Mouse (Mus musculus) 3134 (cell line): ENCODE results near the gene Patj.
A peak's percentile ranks its signal among the peaks of the same experiment; 100 is the strongest.

Experiments used
- DNase-seq: peaks from one replicate; pipeline ENCODE4 v3.0.0-alpha.2; 2011; ENCODE audit warnings: low spot score; ENCODE audit not compliant: insufficient read length; ENCODE audit errors: extremely low read depth

Gene Patj

DNA sequence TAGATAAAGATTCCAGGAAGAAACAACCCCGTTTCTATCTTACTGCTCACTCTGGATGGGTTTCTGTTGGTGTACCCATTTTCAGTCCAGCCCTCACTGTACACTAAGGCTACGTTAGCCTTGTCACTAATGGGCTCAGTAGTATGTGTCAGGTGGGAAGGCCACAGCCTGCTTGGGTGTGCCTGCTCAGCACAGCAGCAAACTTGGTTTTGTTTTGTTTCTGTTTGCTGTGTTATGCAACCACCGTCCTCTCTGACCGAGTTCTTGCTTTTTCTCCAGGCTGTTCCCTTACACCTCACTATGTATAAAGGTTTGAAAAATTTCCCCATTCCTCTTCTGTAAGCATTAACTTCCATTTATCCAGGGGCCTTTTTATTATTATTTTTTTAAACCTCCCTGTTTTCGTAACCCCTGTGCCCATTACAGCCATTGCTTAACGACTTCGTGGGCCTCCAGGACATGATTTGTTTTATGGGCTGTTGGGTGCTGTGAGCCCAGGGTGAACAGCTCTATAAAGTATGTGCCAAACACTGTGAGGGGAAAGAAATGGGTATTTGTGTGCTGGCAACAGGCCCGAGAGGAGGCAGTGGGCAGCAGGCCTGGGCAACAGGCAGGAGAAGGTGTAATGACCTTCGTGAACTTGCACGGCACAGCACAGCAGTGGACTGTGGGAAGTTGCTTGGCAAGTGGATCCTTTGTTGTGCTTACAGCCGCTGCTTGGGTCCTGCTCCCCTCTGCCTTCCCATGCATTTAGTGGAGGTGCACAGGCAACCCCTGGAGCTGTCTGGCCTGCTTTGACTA is 113.1 kb downstream of the Patj start:
- no peak for DNase-seq

DNA sequence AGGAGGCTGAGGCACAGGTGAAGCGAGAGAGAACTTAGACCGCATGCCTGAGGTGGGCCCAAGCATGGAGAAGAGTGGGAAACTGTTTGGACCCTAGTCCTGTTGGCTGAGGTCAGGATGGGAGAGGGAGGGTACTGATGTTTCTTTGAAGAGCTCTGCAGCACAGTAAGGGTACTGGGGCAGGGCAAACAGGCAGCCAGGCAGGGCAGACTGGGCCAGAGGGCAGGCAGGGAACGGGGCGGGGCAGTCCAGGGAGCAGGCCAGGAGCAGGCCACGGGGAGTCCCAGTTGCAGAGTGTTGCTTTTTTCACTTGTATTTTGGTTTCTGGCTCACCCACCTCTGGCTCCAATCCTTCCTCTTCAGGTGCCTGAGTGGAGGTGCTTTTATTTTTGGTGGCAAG is 114.4 kb downstream of the Patj start:
- DNase-seq, result peak; percentile 26

DNA sequence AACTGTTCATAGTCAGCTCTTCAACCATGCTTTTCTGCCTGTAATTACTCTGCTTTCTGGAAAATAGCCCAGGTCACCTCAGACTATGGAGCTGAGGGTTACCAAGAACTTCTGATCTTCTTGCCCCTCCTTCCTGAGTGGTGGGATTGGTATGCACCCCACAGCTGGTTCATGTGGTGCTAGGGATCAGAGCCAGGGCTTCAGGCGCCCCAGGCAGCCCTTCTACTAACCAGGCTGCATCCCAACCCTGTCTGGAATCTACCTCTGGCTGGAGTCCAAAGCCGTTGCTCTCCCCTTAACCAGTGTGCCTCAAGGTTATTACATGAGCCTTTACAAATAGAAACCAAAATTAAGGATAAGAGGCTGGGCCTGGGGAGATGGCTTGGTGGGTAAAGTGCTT is 115.7 kb downstream of the Patj start:
- peak; percentile 51 for DNase-seq

DNA sequence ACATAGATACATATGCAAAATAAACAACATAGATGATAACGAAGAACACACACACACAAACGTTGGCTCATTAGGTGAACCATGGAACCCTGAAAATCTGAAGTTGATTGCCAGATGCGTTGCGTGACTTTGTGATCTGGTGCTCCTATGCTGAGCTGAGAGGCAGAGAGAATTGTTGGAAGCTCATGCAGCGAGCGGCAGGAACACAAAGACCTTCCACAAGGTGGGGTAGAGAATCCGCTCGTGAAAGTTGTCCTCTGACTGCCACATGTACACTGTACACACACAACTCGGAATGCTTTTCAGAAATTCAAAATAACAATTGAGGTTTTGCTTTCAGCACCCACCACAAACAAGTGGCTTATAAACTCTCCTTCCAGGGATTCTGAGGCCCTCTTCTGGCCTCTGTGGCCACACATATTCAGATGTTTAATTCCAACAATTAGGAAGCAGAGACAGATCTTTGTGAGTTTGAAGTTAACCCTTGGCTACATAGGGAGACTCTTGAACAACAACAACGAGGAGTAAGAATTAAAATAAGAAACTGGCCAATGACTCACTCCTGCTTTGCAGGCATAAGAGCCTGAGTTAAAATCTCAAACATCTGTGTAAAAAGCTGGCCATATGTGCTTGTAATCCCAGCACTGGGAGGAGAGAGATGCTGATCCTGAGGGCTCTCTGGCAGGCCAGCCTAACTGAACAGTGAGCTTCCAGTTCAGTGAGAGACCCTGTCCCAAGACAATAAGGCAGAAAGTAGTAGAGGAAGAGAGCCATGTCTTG is 116.6 kb downstream of the Patj start:
- DNase-seq, result no peak

DNA sequence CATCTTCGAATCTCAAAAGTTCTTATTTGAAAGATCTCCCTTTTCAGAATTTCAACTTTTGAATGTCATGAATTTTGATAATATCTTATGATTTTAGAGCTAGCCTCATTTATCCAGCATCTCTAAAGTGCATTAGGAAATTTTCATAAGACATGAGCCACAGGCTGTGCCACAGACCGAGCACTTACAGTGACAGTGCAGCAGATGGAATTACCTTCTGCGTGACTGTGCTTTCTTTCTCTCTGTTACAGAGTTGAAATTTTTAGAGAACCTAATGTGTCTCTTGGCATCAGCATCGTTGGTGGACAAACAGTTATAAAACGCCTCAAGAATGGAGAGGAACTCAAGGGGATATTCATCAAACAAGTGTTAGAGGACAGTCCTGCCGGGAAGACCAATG is 124.9 kb downstream of the Patj start:
- no peak for DNase-seq

DNA sequence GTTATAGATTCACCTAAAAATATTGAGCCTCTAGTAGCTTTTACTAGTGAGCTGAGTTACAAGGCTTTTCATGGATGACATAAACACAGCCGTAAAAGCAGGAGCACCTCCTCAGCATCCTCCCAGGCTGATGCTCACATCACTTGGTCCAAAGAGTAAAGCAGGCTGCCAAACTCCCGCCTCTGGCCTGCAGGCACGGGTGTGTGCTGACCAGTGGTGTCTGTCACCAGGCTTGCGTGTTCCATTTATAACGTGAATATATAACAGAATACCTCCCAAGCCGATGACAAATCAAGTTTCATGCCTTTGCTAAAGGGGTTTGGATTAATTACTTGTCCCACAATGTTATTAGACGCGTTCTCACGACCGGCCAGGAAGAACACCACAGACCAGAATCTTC is 128.9 kb downstream of the Patj start:
- DNase-seq, result no peak

DNA sequence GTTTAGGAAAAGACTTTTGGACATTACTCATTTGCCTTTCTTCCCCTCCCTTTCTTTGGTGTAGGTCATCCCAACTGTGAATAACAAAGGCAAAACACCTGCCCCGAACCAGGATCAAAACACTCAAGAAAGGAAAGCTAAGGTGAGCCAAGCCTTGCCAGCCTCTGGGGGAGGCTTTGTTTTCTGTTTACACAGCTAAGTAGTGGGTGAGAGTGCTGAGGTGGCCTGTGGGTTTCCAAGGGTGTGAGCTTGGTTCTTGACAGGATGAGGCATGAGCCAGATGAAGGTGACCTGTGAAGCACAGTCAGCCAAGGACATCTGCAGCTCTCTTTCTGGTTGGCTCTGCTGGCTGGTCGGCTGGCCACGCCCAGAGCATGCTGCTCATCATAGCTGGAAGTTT is 139.9 kb downstream of the Patj start:
- no peak for DNase-seq

DNA sequence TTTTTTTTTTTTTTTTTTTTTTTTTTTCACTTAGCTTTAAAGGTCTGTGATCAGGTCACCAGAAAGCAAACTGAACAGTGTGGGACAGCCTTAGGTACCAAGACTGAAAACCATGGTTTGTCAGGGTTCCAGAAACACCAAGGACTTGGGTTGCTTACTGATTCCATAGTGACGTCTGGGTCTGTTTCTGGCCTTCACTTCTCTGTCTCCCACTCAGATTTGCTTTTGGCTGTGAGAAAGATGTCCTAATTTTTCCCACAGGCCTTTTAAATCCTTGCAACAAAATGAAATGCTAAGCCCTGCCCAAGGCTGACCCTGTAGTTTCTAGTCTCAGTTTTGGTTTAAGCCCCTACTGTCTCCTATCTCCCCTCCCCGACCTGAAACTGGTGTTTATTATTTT is 146.0 kb downstream of the Patj start:
- DNase-seq, result no peak

DNA sequence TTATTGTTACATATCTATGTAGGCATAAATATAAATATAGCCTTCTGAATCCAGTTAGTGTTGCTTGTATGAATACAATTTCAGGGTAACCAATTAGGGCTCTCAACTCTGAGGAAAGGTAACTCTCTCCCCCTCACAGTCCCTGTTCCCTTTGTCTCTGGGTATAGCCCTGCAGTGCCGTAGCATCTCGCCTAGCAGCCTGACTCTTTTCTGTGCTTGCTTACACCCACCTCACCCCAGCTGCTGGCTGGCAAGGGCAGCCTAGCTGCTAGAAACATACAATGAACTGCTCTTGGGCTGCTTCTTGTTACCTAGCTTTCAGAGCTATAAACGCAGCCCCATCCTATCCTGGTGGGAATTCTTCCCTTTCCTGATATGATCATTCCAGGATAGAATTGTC is 147.4 kb downstream of the Patj start:
- no peak for DNase-seq

DNA sequence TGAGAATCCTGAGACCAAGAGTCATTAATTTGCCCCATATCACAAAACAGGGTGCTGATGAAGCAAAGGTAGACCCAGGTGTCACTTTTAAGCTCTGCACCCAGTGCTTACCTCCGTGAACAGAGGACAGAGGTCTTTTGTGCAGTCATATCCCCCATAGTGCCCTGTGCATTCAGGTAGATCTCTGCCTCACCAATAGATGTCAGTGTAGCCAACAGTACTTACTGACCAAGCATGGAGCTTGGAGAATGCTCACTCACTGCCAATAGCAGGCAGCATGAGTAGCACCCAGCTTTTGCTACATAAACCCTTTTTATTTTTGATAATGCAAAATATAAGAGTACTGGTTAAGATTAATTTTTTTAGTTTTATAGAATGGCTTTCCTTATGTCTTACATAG is 149.8 kb downstream of the Patj start:
- no peak for DNase-seq

DNA sequence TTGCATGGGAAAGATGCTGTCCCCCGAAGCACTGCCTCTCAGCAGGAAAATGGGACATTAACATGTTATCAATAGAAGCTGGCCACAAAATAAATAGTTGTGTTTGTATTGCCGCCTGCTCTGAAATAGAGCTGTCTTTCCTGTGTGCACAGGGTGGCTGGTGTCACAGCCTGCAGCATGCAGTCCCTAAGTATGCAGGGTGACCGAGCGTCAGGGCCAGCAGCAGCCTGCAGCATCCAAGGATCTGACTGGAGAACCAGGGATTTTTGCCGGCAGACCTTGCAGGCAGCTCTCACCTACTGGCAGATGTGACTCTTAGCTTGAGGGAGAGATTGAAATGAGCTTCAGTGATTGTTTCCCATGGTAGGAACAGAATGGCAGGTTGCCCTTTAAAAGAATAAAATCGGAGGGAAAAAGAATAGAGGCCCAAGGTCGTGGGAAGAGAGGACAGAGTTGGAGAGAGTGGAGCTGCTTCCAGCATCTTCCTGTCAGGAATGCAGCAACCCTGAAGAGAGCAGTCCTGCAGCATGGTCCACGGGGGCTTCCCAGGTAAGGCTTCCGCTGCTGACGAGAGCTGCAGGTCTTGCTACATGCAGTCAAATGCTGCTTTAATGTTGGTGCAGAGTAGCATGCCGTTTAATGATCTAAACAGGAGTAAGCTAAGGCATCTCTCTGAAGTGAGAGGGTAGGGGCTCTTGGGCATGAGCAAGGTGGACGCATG is 151.0 kb downstream of the Patj start:
- no peak for DNase-seq

DNA sequence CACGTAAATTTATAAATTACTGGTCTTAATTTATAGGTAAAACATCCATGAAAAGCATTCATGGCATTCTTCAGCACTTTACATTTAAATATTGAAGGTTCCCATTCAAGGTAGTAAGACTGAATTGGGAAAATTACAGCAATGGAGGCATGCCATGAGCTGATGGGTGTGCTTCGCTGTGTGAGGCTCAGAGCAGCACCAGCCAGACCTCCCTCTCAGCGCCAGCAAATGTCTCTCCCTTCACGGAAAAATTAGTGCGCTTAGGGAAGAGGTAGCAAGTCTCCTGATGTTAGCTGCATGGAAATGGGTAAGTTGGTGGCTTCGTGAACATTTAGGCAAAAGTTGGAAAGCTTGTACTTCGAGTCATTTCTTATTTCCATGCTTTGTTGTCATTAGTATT is 153.9 kb downstream of the Patj start:
- no peak for DNase-seq

DNA sequence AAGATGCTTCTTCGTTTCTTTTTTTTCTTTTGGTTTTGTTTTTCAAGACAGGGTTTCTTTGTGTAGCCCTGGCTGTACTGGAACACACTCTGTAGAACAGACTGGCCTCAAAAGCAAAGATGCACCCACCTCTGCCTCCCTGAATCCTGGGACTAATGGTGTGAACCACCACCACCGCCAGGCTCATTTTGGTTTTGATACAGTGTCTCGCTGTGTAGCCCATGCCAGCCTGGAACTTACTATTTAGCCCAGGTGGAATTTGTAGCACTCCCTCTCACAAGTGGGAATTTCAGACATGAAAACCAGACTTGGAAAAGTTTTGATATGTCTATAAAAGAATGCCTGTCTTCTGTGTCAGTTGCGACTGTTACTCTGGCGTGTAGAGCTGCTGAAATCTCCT is 154.5 kb downstream of the Patj start:
- DNase-seq, result no peak

DNA sequence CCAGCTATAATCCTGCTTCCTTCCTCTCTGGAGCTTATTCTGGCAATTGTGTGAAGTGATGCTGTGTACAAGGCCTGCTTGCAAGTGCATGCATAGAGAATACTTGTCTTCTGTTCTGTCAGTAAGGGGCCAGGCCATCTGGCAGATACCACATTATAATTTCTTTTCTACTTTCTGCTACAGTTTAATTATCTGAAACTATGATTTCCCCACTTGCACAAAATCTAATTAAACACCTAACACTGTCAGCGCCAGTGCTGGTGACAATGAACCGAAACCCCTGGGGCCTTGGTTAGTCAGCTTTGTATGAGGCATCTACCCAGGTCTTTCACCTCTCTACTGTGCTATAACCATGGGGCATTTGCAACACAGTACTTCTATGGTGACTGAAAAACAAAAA is 160.1 kb downstream of the Patj start:
- no peak for DNase-seq

DNA sequence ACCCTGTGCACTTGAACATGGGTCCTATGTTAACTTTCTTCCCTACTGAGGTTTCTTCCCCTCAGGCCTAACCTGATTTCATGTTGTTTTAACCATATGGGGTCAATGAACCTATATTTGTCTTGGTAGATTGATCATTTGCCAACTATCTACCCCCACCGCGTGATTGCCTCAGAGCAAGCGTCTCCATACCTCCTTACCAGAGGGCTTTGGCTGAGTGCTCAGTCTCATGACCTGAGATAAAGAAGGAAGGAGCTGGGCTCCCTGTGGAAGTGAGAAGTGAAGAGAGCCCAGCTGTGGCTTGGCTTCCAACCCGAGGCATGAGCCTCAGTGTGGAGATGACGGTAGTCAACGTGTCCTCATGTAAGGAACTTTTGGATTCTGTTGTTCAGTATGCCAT is 160.9 kb downstream of the Patj start:
- no peak for DNase-seq

DNA sequence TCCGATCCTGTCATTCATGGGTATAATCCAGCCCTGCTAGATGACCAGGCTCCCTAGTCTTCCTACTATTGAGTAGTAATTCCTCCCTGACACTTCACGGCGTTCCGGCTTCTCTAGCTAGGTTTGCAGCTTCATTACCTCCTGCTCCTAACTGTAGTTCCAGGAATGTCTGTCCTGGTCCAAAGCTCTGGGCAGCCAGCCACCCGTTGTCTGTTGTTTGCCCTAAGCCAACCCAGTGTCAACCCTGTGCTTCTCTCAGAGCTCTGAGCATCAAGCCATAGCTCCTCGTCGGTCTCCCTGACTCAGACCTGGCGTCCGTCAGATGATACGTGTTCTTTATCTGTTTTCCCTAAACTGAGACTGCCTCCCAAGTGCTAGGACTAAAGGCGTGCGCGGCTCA is 161.6 kb downstream of the Patj start:
- DNase-seq, result no peak

DNA sequence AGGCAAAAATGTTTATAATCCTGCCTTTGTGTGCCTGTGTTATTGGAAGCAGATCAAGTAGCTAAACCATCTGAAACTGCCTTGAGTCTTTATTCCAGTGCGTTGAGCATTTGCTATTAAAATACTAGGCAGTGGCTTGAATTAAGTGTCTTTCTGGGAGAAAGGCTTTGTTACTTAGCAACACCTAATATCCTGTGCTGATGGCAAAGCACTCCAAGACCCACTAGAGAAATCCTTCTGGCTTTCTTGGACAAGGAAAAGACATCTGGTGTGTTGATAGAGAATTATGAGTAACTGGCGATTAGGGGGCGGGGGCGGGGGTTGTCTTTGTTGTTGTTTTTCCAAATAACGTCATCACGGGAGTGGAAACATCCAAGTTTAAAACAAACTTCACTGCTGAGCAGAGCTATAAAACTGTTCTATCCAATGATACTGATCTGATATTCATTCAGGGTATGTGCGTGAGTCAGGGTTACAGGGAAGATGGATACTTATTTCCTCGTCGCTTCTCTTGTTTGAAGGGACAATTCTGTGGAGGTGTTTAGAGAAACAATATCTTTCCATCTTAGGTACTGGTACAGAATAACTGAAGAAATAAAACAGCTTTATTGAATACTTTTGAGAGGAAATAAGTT is 164.7 kb downstream of the Patj start:
- DNase-seq, result no peak

DNA sequence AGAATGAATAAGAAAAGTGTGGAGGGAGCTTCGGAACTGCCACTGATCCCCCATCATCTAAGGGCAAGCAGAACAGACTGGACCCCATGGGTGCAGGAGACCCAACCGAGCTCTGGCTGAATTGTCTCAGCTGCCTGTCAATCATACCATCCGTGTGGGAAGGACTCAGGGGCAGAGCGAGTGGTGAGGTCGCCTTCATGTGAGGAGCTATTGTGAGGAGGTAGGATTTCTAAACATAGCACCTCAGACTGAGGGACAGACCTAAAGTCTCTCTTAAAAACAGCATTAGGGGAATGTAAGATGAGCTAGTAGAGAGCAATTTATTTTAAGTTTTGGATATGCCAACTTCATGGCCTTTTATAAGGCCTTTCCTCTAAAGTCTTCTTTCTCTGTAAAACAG is 167.5 kb downstream of the Patj start:
- DNase-seq, result no peak

DNA sequence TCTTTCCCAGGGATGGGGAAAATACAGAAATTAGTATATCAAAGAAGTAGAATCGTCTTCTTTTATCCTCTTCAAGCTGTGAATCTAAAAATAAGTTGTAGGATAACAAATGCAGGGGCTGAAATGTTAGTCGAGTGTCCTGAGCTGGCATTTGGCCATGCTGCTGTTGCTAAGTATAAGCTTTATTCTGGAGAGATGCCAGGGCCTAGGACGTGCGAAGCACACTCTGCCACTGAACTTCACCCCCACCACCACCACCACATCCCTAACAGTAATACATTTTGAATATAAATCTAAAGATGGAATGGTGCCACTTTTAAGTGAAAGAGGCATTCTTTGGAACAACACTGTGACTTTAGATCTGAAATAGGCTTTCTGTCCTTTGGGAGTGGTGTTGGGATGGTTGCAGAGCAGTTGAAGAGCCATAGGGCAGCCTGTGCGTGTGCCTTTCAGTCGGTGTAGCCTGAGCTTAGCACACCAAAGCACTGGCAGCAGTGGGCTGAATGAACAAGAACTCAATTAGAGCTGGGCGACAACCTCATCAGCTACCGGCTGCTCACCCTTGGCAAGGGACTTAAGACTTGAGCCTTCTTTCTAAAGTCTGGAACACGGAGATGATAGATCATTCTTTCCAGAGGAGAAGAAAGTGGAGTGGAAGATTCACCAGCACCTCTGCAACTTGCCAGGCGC is 168.1 kb downstream of the Patj start:
- DNase-seq, result no peak

DNA sequence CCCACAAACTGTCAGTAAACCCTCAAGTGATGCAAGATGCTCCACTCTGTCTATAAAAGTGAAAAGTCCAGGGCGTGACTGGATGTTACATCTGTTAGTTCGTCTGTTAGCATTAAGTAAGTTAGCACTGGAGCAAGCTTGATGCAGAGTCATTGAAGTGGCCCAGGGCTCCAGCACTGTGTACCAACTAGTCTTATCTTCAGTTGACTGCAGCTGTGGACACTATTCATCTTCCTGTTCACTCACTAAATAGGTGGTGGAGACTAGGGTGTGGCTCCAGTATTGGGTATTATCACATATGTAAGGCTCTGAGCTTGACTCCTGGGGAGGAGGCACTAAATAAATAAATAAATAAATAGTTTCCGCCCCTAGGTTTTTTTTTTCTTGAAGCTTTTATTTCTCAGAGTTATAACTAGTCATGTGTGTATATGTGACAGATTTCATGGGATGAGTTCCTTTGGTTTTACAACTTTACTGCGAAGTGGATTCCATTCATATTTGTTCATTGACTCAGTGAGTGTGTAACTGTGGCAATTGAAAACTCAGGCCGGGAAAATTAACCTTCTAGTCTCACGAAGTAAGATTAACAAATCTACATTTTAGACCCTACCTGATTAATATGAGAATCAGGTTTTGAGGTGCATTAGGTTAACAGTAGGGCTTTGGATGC is 168.7 kb downstream of the Patj start:
- DNase-seq, result peak; percentile 22
